Mouse (Mus musculus): Measurements from ENCODE around the gene Ltbp1.

The Ltbp1 gene

GRCm38 (mm10) chr17:75238655-75239054 lies 233.3 kb downstream of the Ltbp1 start:
- DNase-seq (ENCODE audit: low spot score) = no peak

GRCm38 (mm10) chr17:75239545-75239944 lies 234.2 kb downstream of the Ltbp1 start:
- no peak for DNase-seq (ENCODE audit: low spot score)

- DNase-seq (ENCODE audit: low spot score) = no peak
These were observed 236.7 kb downstream of the Ltbp1 start for GRCm38 (mm10) chr17:75242086-75242485.

- DNase-seq (ENCODE audit: low spot score) = no peak
These were observed 237.9 kb downstream of the Ltbp1 start for GRCm38 (mm10) chr17:75243221-75243620.

- no peak for DNase-seq (ENCODE audit: low spot score)
These were observed 238.8 kb downstream of the Ltbp1 start for GRCm38 (mm10) chr17:75244148-75244547.

GRCm38 (mm10) chr17:75245085-75245484 lies 239.7 kb downstream of the Ltbp1 start:
- DNase-seq (ENCODE audit: low spot score) = no peak

GRCm38 (mm10) chr17:75248632-75249031 lies 243.3 kb downstream of the Ltbp1 start:
- no peak for DNase-seq (ENCODE audit: low spot score)

GRCm38 (mm10) chr17:75250571-75250970 lies 245.2 kb downstream of the Ltbp1 start:
- DNase-seq (ENCODE audit: low spot score) = no peak

- no peak for DNase-seq (ENCODE audit: low spot score)
These were observed 245.7 kb downstream of the Ltbp1 start for GRCm38 (mm10) chr17:75251094-75251493.

GRCm38 (mm10) chr17:75252540-75252939 lies 247.2 kb downstream of the Ltbp1 start:
- DNase-seq (ENCODE audit: low spot score) = no peak

GRCm38 (mm10) chr17:75254909-75255308 lies 249.5 kb downstream of the Ltbp1 start:
- no peak for DNase-seq (ENCODE audit: low spot score)

- no peak for DNase-seq (ENCODE audit: low spot score)
These were observed 250.6 kb downstream of the Ltbp1 start for GRCm38 (mm10) chr17:75255967-75256366.

GRCm38 (mm10) chr17:75258427-75258826 lies 253.1 kb downstream of the Ltbp1 start:
- DNase-seq (ENCODE audit: low spot score) = no peak

- no peak for DNase-seq (ENCODE audit: low spot score)
These were observed 258.1 kb downstream of the Ltbp1 start for GRCm38 (mm10) chr17:75263336-75263990.

GRCm38 (mm10) chr17:75268506-75268905 lies 263.1 kb downstream of the Ltbp1 start:
- DNase-seq (ENCODE audit: low spot score) = no peak

GRCm38 (mm10) chr17:75272446-75272845 lies 267.1 kb downstream of the Ltbp1 start:
- DNase-seq (ENCODE audit: low spot score) = no peak

- DNase-seq (ENCODE audit: low spot score) = no peak
These were observed 267.9 kb downstream of the Ltbp1 start for GRCm38 (mm10) chr17:75273272-75273671.

GRCm38 (mm10) chr17:75275302-75275701 lies 269.9 kb downstream of the Ltbp1 start:
- no peak for DNase-seq (ENCODE audit: low spot score)

GRCm38 (mm10) chr17:75278106-75278505 lies 272.7 kb downstream of the Ltbp1 start:
- DNase-seq (ENCODE audit: low spot score) = no peak

GRCm38 (mm10) chr17:75278561-75278960 lies 273.2 kb downstream of the Ltbp1 start:
- no peak for DNase-seq (ENCODE audit: low spot score)

- DNase-seq (ENCODE audit: low spot score) = no peak
These were observed 276.0 kb downstream of the Ltbp1 start for GRCm38 (mm10) chr17:75281345-75281744.

- no peak for DNase-seq (ENCODE audit: low spot score)
These were observed 279.7 kb downstream of the Ltbp1 start for GRCm38 (mm10) chr17:75284876-75285708.

- DNase-seq (ENCODE audit: low spot score) = no peak
These were observed 287.6 kb downstream of the Ltbp1 start for GRCm38 (mm10) chr17:75292986-75293385.
